Mouse (Mus musculus): ENCODE results near the gene Ddx6. TPM values are rescaled to one million over a fixed set of nuclear protein-coding genes. Genes with fewer than 3 reads are reported as not detected.
"Not testable (repeated sequence)": the region's sequence is repeated elsewhere in the genome, so short reads cannot be mapped to it uniquely, and the experiment has no call there.

Gene Ddx6
- polyA plus RNA-seq, 1 experiment from 2014 or later: 9.8 TPM

- H3K4me3 ChIP-seq (ENCODE audit: low read length): no peak overlapping the region
- H3K9ac ChIP-seq (ENCODE audit: low read depth, low read length): no peak overlapping the region
- ATAC-seq: no peak
- no peak overlapping the region for H3K4me2 ChIP-seq (ENCODE audit: low read depth, low read length)
- peaks cover 17% of the 10 kb centered on the region for H3K4me1 ChIP-seq (ENCODE audit: control insufficient read depth, insufficient read depth, low read length)
- no peaks in the 10 kb centered on the region for H3K36me3 ChIP-seq (ENCODE audit: control insufficient read depth, insufficient read depth, low read length)
- no peak overlapping the region for H3K27ac ChIP-seq (ENCODE audit: low read length)
- H3K27me3 ChIP-seq (replicated peaks; ENCODE audit: control insufficient read depth, insufficient read depth, low read length): no peaks in the 10 kb centered on the region
- WGBS: 85% methylated on average over 6 of the region's 6 CpGs
- H3K9me3 ChIP-seq (ENCODE audit: control insufficient read depth, low read length): no peaks in the 10 kb centered on the region
Observed at GRCm38 (mm10) chr9:44600801-44601200, 3.9 kb upstream of the Ddx6 start.

- 72% methylated on average over 6 of the region's 6 CpGs for WGBS
- Histone ChIP-seq H3K27ac (ENCODE audit: low read length) (peak overlapping the region; percentile 9; the same call in 1 of the 2 replicates), H3K4me2 (ENCODE audit: low read depth, low read length) (peak overlapping the region; percentile 59), H3K9me3 (ENCODE audit: control insufficient read depth, low read length) (no peaks in the 10 kb centered on the region), H3K9ac (ENCODE audit: low read depth, low read length) (peak overlapping the region; percentile 100), H3K4me3 (ENCODE audit: low read length) (peak overlapping the region; percentile 99), H3K27me3 (replicated peaks; ENCODE audit: control insufficient read depth, insufficient read depth, low read length) (no peaks in the 10 kb centered on the region), H3K36me3 (ENCODE audit: control insufficient read depth, insufficient read depth, low read length) (no peaks in the 10 kb centered on the region; the same call in 1 of the 2 replicates), H3K4me1 (ENCODE audit: control insufficient read depth, insufficient read depth, low read length) (peaks cover 19% of the 10 kb centered on the region)
- ATAC-seq: no peak
Observed at GRCm38 (mm10) chr9:44602766-44603165, 1.9 kb upstream of the Ddx6 start.

- Histone ChIP-seq H3K4me3 (ENCODE audit: low read length) (peak overlapping the region; percentile 99), H3K9me3 (ENCODE audit: control insufficient read depth, low read length) (no peaks in the 10 kb centered on the region), H3K4me1 (ENCODE audit: control insufficient read depth, insufficient read depth, low read length) (peaks cover 24% of the 10 kb centered on the region), H3K27me3 (replicated peaks; ENCODE audit: control insufficient read depth, insufficient read depth, low read length) (no peaks in the 10 kb centered on the region), H3K9ac (ENCODE audit: low read depth, low read length) (peak overlapping the region; percentile 100), H3K36me3 (ENCODE audit: control insufficient read depth, insufficient read depth, low read length) (no peaks in the 10 kb centered on the region; the same call in none of the 2 replicates), H3K27ac (ENCODE audit: low read length) (peak overlapping the region; percentile 98), H3K4me2 (ENCODE audit: low read depth, low read length) (peak overlapping the region; percentile 59)
- peak; percentile 72 for ATAC-seq
- under 1% methylated on average over 38 of the region's 38 CpGs for WGBS
Observed at GRCm38 (mm10) chr9:44603454-44604289, 1.0 kb upstream of the Ddx6 start.

- H3K27ac ChIP-seq (ENCODE audit: low read length): peak overlapping the region; percentile 98
- H3K4me1 ChIP-seq (ENCODE audit: control insufficient read depth, insufficient read depth, low read length): peaks cover 18% of the 10 kb centered on the region
- H3K4me3 ChIP-seq (ENCODE audit: low read length): peak overlapping the region; percentile 99
- no peaks in the 10 kb centered on the region; the same call in none of the 2 replicates for H3K36me3 ChIP-seq (ENCODE audit: control insufficient read depth, insufficient read depth, low read length)
- no peaks in the 10 kb centered on the region for H3K27me3 ChIP-seq (replicated peaks; ENCODE audit: control insufficient read depth, insufficient read depth, low read length)
- under 1% methylated on average over 39 of the region's 65 CpGs for WGBS
- H3K4me2 ChIP-seq (ENCODE audit: low read depth, low read length): peak overlapping the region; percentile 59
- H3K9me3 ChIP-seq (ENCODE audit: control insufficient read depth, low read length): no peaks in the 10 kb centered on the region
- H3K9ac ChIP-seq (ENCODE audit: low read depth, low read length): peak overlapping the region; percentile 100
- peak; percentile 72 for ATAC-seq
Observed at GRCm38 (mm10) chr9:44604290-44604778, 358 bp upstream of the Ddx6 start.

GRCm38 (mm10) chr9:44605616-44606165 lies 999 bp downstream of the Ddx6 start:
- H3K36me3 ChIP-seq (ENCODE audit: control insufficient read depth, insufficient read depth, low read length): peaks cover 5% of the 10 kb centered on the region
- peak overlapping the region; percentile 70 for H3K4me2 ChIP-seq (ENCODE audit: low read depth, low read length)
- WGBS: under 1% methylated on average over 13 of the region's 13 CpGs
- H3K9me3 ChIP-seq (ENCODE audit: control insufficient read depth, low read length): no peaks in the 10 kb centered on the region
- H3K4me3 ChIP-seq (ENCODE audit: low read length): peak overlapping the region; percentile 99
- 0 out of 2 replicates have a peak, but pooled peaks have one; percentile 0 for ATAC-seq
- peaks cover 14% of the 10 kb centered on the region for H3K4me1 ChIP-seq (ENCODE audit: control insufficient read depth, insufficient read depth, low read length)
- peak overlapping the region; percentile 98 for H3K27ac ChIP-seq (ENCODE audit: low read length)
- H3K27me3 ChIP-seq (replicated peaks; ENCODE audit: control insufficient read depth, insufficient read depth, low read length): no peaks in the 10 kb centered on the region
- H3K9ac ChIP-seq (ENCODE audit: low read depth, low read length): peak overlapping the region; percentile 100

GRCm38 (mm10) chr9:44606646-44607045 lies 2.0 kb downstream of the Ddx6 start:
- peak overlapping the region; percentile 45; the same call in 1 of the 2 replicates for H3K4me2 ChIP-seq (ENCODE audit: low read depth, low read length)
- H3K4me1 ChIP-seq (ENCODE audit: control insufficient read depth, insufficient read depth, low read length): peaks cover 14% of the 10 kb centered on the region
- no peaks in the 10 kb centered on the region for H3K9me3 ChIP-seq (ENCODE audit: control insufficient read depth, low read length)
- peaks cover 11% of the 10 kb centered on the region for H3K36me3 ChIP-seq (ENCODE audit: control insufficient read depth, insufficient read depth, low read length)
- no peak for ATAC-seq
- no peak overlapping the region for H3K9ac ChIP-seq (ENCODE audit: low read depth, low read length)
- H3K4me3 ChIP-seq (ENCODE audit: low read length): no peak overlapping the region
- 53% methylated on average over 4 of the region's 4 CpGs for WGBS
- no peaks in the 10 kb centered on the region for H3K27me3 ChIP-seq (replicated peaks; ENCODE audit: control insufficient read depth, insufficient read depth, low read length)
- no peak overlapping the region for H3K27ac ChIP-seq (ENCODE audit: low read length)

- Histone ChIP-seq H3K4me2 (ENCODE audit: low read depth, low read length) (peak overlapping the region; percentile 45), H3K4me3 (ENCODE audit: low read length) (peak overlapping the region; percentile 28), H3K27me3 (replicated peaks; ENCODE audit: control insufficient read depth, insufficient read depth, low read length) (no peaks in the 10 kb centered on the region), H3K36me3 (ENCODE audit: control insufficient read depth, insufficient read depth, low read length) (peaks cover 14% of the 10 kb centered on the region), H3K4me1 (ENCODE audit: control insufficient read depth, insufficient read depth, low read length) (peaks cover 14% of the 10 kb centered on the region), H3K27ac (ENCODE audit: low read length) (no peak overlapping the region), H3K9me3 (ENCODE audit: control insufficient read depth, low read length) (no peaks in the 10 kb centered on the region), H3K9ac (ENCODE audit: low read depth, low read length) (no peak overlapping the region)
- ATAC-seq: no peak
- 45% methylated on average over 4 of the region's 4 CpGs for whole genome bisulfite sequencing
Observed at GRCm38 (mm10) chr9:44607306-44607705, 2.6 kb downstream of the Ddx6 start.

- WGBS: 97% methylated on average over 25 of the region's 25 CpGs
- Histone ChIP-seq H3K4me3 (ENCODE audit: low read length) (no peak overlapping the region), H3K9ac (ENCODE audit: low read depth, low read length) (no peak overlapping the region), H3K27ac (ENCODE audit: low read length) (no peak overlapping the region), H3K9me3 (ENCODE audit: control insufficient read depth, low read length) (no peaks in the 10 kb centered on the region), H3K4me2 (ENCODE audit: low read depth, low read length) (no peak overlapping the region), H3K4me1 (ENCODE audit: control insufficient read depth, insufficient read depth, low read length) (peaks cover 9% of the 10 kb centered on the region), H3K27me3 (replicated peaks; ENCODE audit: control insufficient read depth, insufficient read depth, low read length) (no peaks in the 10 kb centered on the region), H3K36me3 (ENCODE audit: control insufficient read depth, insufficient read depth, low read length) (peaks cover 19% of the 10 kb centered on the region)
- ATAC-seq: no peak
Observed at GRCm38 (mm10) chr9:44610371-44610770, 5.7 kb downstream of the Ddx6 start.

GRCm38 (mm10) chr9:44613081-44613480 lies 8.4 kb downstream of the Ddx6 start:
- not testable (repeated sequence) for H3K4me2 ChIP-seq (ENCODE audit: low read depth, low read length); H3K4me3 ChIP-seq (ENCODE audit: low read length); ATAC-seq; H3K27ac ChIP-seq (ENCODE audit: low read length); H3K4me1 ChIP-seq (ENCODE audit: control insufficient read depth, insufficient read depth, low read length); H3K9ac ChIP-seq (ENCODE audit: low read depth, low read length); H3K9me3 ChIP-seq (ENCODE audit: control insufficient read depth, low read length); H3K27me3 ChIP-seq (replicated peaks; ENCODE audit: control insufficient read depth, insufficient read depth, low read length)
- H3K36me3 ChIP-seq (ENCODE audit: control insufficient read depth, insufficient read depth, low read length): peaks cover 32% of the 10 kb centered on the region
- WGBS: 57% methylated on average over 1 of the region's 1 CpGs

All from intestine, embryonic 16.5 days (tissue).